Mouse (Mus musculus) lung, adult 2 months (tissue): ENCODE measurements around the gene Cacna2d3. TPM values are rescaled to one million over a fixed set of nuclear protein-coding genes. Genes with fewer than 3 reads are reported as not detected.

Source experiments
- DNase-seq: peaks from one replicate; pipeline ENCODE4 v3.0.0; 2022
- H3K4me1 ChIP-seq: fragments of 200-500 bp; 2 replicates; pipeline ENCODE4 v1.6.1; 2011; ENCODE audit warnings: low read length; ENCODE audit not compliant: control insufficient read depth, insufficient read depth
- H3K4me3 ChIP-seq: fragments of 200-500 bp; replicated peaks from 2 replicates; pipeline ENCODE3; 2011; ENCODE audit warnings: low read depth, mild to moderate bottlenecking, control low read depth, low read length; ENCODE audit errors: extremely low read depth
- CTCF ChIP-seq: fragments of 200-500 bp; IDR thresholded peaks from 2 replicates; pipeline ENCODE4 v1.5.1; 2011; ENCODE audit warnings: mild to moderate bottlenecking, low read length, control low read depth; ENCODE audit not compliant: insufficient read depth
- POLR2A ChIP-seq: fragments of 200-500 bp; IDR thresholded peaks from 2 replicates; pipeline ENCODE4 v1.6.1; 2011; ENCODE audit warnings: low read depth, mild to moderate bottlenecking, control low read depth, low read length, borderline replicate concordance; ENCODE audit errors: extremely low read depth
- WGBS: fragments of 180-500 bp; shearing (Covaris S2); methylation state at CpG from one replicate; pipeline ENCODE4 v1.1.7; 2018; 5-methylcytosine and 5-hydroxymethylcytosine counted together
- polyA plus RNA-seq: library from polyadenylated mRNA; depleted of rRNA; stranded (reverse); fragments of >200 nt; gene quantifications from 2 replicates; pipeline ENCODE4 v1.2.3, GENCODE M21; 2012

Cacna2d3 gene
- polyA plus RNA-seq, 1 experiment = 0.38 TPM

DNA sequence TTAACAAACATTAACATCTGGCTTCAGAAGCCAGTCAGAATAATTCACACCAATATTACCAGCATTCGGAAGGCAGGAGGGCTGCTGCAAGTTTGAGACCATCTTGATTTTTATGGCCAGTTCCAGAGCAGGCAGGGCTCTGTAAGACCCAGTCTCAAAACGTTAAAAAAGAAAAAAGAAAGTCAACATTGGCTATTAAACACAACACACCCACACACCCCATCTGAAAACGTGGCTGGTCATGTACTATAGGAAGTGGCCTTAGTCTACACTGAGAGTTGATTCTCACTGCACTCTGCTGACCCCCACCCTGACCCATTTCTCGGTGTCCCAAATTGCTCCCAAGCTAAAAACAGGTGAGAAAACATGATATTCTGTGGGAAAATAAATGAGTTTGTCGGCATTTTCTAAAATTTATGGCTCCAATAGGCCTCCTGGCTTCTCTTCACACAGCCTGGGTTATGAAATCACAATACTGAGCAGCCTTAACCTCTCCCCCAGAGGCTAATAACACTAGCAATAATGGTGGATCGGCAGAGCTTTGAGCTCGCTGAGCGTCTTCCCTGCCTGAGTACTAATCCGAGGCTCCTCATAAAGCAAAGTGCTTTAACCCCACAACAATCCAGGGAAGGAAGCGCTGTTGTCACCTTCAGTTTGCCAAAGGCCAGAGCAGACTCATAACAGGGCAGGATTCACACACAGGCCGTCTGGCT, 160.4 kb downstream of the Cacna2d3 start:
- WGBS = 69% methylated on average over 11 of the region's 11 CpGs
- Histone ChIP-seq H3K4me1 (no peaks in the 10 kb centered on the region), H3K4me3 (no peak overlapping the region)
- no peak for TF ChIP-seq CTCF
- TF ChIP-seq POLR2A = no peak
- DNase-seq = no peak

DNA sequence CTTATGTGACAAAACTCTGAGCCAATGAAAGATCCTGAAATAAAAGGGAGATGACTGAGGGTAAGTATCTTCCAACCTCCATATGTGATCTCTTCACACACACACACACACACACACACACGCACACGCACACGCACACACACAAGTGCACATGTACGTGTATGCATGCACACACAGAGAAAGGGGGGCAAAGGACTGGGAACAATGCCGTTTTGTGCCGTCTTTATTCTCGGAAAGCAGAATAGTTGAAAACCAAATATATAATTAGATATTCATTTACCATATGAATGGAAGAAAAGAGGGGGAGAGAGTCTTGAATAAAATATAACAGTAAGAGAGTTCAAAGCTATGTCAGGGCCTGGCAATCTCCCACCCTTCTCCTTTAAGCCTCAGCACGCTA, 163.2 kb downstream of the Cacna2d3 start:
- no peaks in the 10 kb centered on the region for H3K4me1 ChIP-seq
- no peak overlapping the region for H3K4me3 ChIP-seq
- 90% methylated on average over 8 of the region's 8 CpGs for WGBS
- TF ChIP-seq POLR2A = no peak
- no peak for TF ChIP-seq CTCF
- no peak for DNase-seq

DNA sequence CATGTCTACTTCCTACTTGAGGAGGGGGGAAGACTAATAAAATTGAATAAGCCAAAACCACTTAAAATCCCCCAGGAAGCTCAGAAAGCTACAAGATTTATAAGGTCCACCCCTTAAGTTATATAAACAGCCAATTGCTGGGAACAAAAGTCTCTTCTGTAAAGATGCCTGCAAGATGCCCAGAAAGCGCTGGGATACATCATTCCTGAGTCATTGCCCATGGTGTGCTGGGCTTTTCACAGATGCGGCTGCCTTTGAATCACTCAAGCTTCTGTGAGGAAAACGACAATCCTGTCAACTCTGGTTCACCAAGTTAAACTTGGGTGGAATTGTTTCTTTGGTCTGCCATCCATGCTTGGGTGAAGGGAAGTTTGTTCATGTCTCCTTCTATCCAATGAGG, 165.5 kb downstream of the Cacna2d3 start:
- DNase-seq = no peak
- no peak for TF ChIP-seq POLR2A
- no peak for TF ChIP-seq CTCF
- Histone ChIP-seq H3K4me1 (no peaks in the 10 kb centered on the region), H3K4me3 (no peak overlapping the region)
- WGBS = 79% methylated on average over 3 of the region's 3 CpGs

DNA sequence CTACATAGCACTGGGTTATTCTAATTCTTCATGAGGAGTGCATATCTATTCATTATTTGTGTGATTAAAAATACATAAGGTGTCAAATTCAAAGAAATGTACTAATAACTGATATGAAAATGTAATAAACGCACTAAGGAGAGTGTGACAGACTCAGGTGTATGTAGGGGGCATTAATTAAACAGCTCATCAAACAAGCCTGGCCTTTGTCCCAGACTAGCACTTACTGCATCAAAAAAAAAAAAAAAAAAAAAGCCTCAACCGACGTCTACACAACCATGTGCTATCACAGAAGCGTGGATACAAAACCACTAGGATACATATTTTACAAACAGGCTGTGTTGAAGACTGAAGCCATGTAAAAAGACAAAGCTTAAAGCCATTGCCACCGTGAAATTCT, 169.2 kb downstream of the Cacna2d3 start:
- Histone ChIP-seq H3K4me3 (no peak overlapping the region), H3K4me1 (no peaks in the 10 kb centered on the region)
- WGBS = 76% methylated on average over 5 of the region's 5 CpGs
- TF ChIP-seq CTCF (no peak), POLR2A (no peak)
- no peak for DNase-seq

DNA sequence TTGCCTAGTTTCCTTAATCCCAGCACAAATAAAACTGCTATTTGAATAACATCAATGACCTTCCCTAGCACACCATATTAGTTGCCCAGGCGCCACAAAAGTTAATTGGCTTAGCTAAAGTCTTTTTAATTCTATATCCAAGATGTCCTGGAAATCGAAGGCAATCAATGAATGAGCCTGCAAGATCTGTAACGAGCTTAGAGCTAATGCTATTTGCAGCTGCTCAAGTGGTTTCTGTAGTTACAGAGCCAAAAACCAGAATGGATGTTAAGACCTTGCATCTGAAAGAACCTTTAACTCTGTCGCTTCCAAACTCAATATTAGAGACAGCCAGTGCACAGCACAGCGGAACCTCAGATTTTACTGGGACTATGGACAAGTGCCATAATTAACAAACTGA, 173.0 kb downstream of the Cacna2d3 start:
- Histone ChIP-seq H3K4me1 (no peaks in the 10 kb centered on the region), H3K4me3 (no peak overlapping the region)
- no peak for DNase-seq
- WGBS = 71% methylated on average over 5 of the region's 5 CpGs
- no peak for TF ChIP-seq POLR2A
- no peak for TF ChIP-seq CTCF

DNA sequence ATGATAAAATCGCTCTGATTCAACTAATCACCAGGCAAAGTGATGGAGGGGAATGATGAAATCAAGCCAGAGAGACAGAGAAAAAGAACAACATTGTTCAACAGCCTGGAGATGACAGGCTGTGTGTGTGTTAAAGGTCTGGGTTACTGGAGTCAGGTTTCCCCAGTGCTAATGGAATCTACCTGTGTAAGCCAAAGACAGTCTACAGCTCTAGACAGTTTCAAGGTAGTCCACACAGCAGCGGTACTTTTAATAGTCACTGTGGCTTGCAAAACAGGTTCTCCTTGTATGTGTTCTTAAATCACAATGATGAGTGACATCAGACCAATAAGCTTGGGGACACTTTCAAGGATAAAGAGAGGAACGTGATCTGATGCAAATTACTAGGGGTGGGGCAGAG, 191.1 kb downstream of the Cacna2d3 start:
- Histone ChIP-seq H3K4me3 (no peak overlapping the region), H3K4me1 (no peaks in the 10 kb centered on the region)
- TF ChIP-seq POLR2A (no peak), CTCF (no peak)
- no peak for DNase-seq
- 59% methylated on average over 3 of the region's 3 CpGs for WGBS

DNA sequence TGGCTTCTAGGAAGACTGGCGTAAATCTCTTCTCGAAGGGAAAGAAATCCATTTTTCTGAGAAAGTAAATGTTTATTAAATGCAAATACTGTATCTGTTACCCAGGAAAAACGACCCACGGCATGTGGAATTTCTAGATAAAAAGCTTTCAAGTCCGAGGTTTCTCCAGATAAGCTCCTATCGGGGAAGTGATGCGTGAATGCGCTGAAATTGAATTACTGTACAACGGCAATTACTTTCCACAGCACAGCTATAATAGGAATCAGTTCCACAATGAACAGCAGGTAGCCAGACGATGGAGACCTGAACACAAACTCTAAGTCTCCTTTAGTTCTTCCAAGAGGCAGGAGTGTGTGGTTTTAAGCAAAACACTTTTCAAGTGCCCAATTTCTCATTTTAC, 193.0 kb downstream of the Cacna2d3 start:
- Histone ChIP-seq H3K4me3 (no peak overlapping the region), H3K4me1 (no peaks in the 10 kb centered on the region)
- WGBS = 52% methylated on average over 10 of the region's 10 CpGs
- no peak for TF ChIP-seq POLR2A
- TF ChIP-seq CTCF = no peak
- no peak for DNase-seq

DNA sequence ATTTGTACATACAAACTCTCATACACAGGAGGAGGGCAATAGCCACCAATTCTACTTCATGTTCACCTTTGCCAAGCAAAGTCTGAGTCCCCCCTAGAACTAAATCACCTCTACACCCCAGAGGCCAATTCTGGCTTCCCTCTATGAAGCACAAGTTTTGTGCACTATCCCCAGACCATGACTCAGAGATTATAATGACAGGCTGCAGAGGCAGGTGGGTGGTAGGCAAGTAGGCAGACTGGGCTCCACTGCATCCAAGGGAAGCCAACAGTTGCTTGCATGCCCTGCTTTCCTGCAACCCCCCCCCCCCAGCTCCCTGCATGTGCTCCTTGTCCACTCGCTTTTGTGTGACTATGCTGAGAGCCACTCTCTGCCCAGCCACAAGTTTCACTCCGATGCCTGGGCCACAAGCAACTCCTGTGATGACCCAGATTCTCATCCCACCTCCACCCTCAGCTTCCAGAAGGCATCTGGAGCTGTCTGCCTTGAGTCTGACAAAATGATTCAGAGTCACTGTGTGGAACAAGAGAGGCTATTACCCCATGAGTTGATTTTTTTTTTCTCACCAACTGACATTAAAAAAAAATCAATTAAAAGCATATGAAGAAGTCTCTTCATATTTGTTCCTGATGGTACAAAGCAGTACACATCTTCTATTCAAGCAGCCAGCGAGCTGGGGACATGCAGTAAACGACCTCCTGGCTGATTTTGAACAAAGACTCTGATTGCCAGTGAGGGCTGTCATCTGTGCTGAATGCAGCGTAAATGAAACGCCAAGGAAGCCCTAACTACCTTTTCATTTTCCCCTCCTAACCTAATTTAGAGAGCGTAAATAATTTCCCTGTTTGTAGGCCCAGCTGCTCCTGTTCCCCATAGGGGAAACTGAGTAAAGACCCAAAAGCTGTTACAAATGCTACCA, 201.7 kb downstream of the Cacna2d3 start:
- 67% methylated on average over 7 of the region's 7 CpGs for WGBS
- Histone ChIP-seq H3K4me3 (no peak overlapping the region), H3K4me1 (no peaks in the 10 kb centered on the region)
- TF ChIP-seq CTCF (no peak), POLR2A (no peak)
- DNase-seq = no peak

DNA sequence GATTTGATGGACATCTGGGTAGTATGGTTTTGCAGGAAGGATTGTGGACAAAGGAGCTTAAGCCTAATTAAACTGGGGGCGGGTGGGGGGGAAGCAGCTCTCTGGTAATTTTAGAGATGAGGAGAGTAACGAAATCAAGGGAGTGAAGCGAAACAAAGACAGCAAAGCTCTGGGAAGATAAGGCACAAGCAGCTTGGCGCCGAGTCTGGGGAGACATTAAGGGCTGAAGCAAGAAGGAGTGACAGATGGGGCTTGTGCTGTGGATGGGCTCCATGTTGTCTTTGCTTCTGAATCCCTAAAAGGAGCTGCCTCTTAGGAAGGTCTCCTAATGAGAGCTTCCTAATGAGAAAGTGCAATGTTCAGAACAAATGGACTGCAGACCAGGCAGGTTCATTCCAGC, 219.0 kb downstream of the Cacna2d3 start:
- Histone ChIP-seq H3K4me3 (no peak overlapping the region), H3K4me1 (no peaks in the 10 kb centered on the region)
- no peak for TF ChIP-seq CTCF
- no peak for TF ChIP-seq POLR2A
- WGBS = 64% methylated on average over 5 of the region's 5 CpGs
- DNase-seq = no peak
